Mouse (Mus musculus): ENCODE results near the gene Zcchc2. TPM values are rescaled to one million over a fixed set of nuclear protein-coding genes. Genes with fewer than 3 reads are reported as not detected.

Gene Zcchc2
- total and polyA plus RNA-seq, 3 experiments, result 6.8 to 12.6 (median 7.8) TPM

GRCm38 (mm10) chr1:106031908-106032307, 41.7 kb downstream of the Zcchc2 start (continued):
- TF ChIP-seq KAT2A (IDR thresholded peaks at IDR 0.05; ENCODE audit: insufficient replicate concordance, low read length), result no peak
- no peak for TF ChIP-seq TBP (conservative IDR thresholded peaks at IDR 0.05; ENCODE audit: low read depth, low read length)

GRCm38 (mm10) chr1:106034776-106035175, 44.6 kb downstream of the Zcchc2 start:
- TF ChIP-seq KAT2A (IDR thresholded peaks at IDR 0.05; ENCODE audit: insufficient replicate concordance, low read length) (no peak), BHLHE40 (IDR thresholded peaks at IDR 0.05; ENCODE audit: low read depth, low read length) (no peak), TCF12 (IDR thresholded peaks at IDR 0.05; ENCODE audit: low read depth, low read length) (no peak), ZC3H11A (IDR thresholded peaks at IDR 0.05; ENCODE audit: low read depth, low read length) (no peak), JUND (conservative IDR thresholded peaks at IDR 0.05; ENCODE audit: low read depth, low read length) (no peak), MXI1 (IDR thresholded peaks at IDR 0.05; ENCODE audit: low read depth, low read length) (no peak), USF2 (conservative IDR thresholded peaks at IDR 0.05; ENCODE audit: low read depth, low read length) (no peak), ELF1 (IDR thresholded peaks at IDR 0.05; ENCODE audit: low read depth, low read length) (no peak), HCFC1 (IDR thresholded peaks at IDR 0.05; ENCODE audit: low read depth, low read length) (no peak), CHD2 (IDR thresholded peaks at IDR 0.05; ENCODE audit: low read length) (no peak), IRF4 (IDR thresholded peaks at IDR 0.05; ENCODE audit: low read depth, low read length) (no peak), CHD1 (IDR thresholded peaks at IDR 0.05; ENCODE audit: low read depth, low read length) (no peak), MYC (IDR thresholded peaks at IDR 0.05; ENCODE audit: low read depth, low read length) (no peak)
- Histone ChIP-seq H3K27ac (ENCODE audit: insufficient read depth, low read depth) (no peak overlapping the region), H3K9ac (ENCODE audit: insufficient read depth, low read depth) (no peak overlapping the region), H3K9me3 (replicated peaks; ENCODE audit: low read length) (no peaks in the 10 kb centered on the region), H3K4me1 (ENCODE audit: control insufficient read depth in 1 of 2, insufficient read depth in 2 of 2) (peaks cover 15 to 56% of the 10 kb centered on the region in 2 experiments), H3K79me2 (replicated peaks; ENCODE audit: control insufficient read depth, extremely low read depth, insufficient read depth, poor library complexity, severe bottlenecking) (no peaks in the 10 kb centered on the region), H3K4me3 (replicated peaks in 1 of 3; ENCODE audit: low read depth in 2 of 3, low read length in 2 of 3, poor library complexity in 1 of 3) (no peak overlapping the region), H3K36me3 (replicated peaks in 1 of 2; ENCODE audit: control insufficient read depth in 1 of 2, insufficient read depth in 1 of 2, low read length in 1 of 2) (peaks cover 22 to 59% of the 10 kb centered on the region in 2 experiments), H3K4me2 (ENCODE audit: insufficient read depth, low read depth, poor library complexity, severe bottlenecking) (no peak overlapping the region), H3K27me3 (replicated peaks) (no peaks in the 10 kb centered on the region)
- no peak for DNase-seq (ENCODE audit: extremely low read depth)
- dilution Hi-C loops (cut with MboI; ENCODE audit: extremely low pct_ligation_motif_present, extremely low pct_unique_long_range_greater_than_20kb, low sequenced_read_pairs), result no loop called here
- in situ Hi-C loops (cut with MboI; ENCODE audit: low pct_ligation_motif_present, low pct_unique_long_range_greater_than_20kb, low sequenced_read_pairs), result loop anchor here (5.0 kb wide), 1 partner anchor 142 kb away; no protein-coding TSS in a partner anchor

- dilution Hi-C loops (cut with MboI; ENCODE audit: extremely low pct_ligation_motif_present, extremely low pct_unique_long_range_greater_than_20kb, low sequenced_read_pairs) (no loop called here), in situ Hi-C loops (cut with MboI; ENCODE audit: low pct_ligation_motif_present, low pct_unique_long_range_greater_than_20kb, low sequenced_read_pairs) (loop anchor here (5.0 kb wide), 1 partner anchor 145 kb away; no protein-coding TSS in a partner anchor)
- Histone ChIP-seq H3K36me3 (replicated peaks in 1 of 2; ENCODE audit: control insufficient read depth in 1 of 2, insufficient read depth in 1 of 2, low read length in 1 of 2) (peaks cover 7 to 37% of the 10 kb centered on the region in 2 experiments), H3K27ac (ENCODE audit: insufficient read depth, low read depth) (no peak overlapping the region), H3K4me1 (ENCODE audit: control insufficient read depth in 1 of 2, insufficient read depth in 2 of 2) (peaks cover 5 to 33% of the 10 kb centered on the region in 2 experiments), H3K4me2 (ENCODE audit: insufficient read depth, low read depth, poor library complexity, severe bottlenecking) (no peak overlapping the region), H3K9me3 (replicated peaks; ENCODE audit: low read length) (no peaks in the 10 kb centered on the region), H3K79me2 (replicated peaks; ENCODE audit: control insufficient read depth, extremely low read depth, insufficient read depth, poor library complexity, severe bottlenecking) (no peaks in the 10 kb centered on the region), H3K9ac (ENCODE audit: insufficient read depth, low read depth) (no peak overlapping the region), H3K4me3 (replicated peaks in 1 of 3; ENCODE audit: low read depth in 2 of 3, low read length in 2 of 3, poor library complexity in 1 of 3) (no peak overlapping the region), H3K27me3 (replicated peaks) (no peaks in the 10 kb centered on the region)
- TF ChIP-seq RAD21 (IDR thresholded peaks at IDR 0.05; ENCODE audit: low read depth, low read length) (peak; percentile 74), USF1 (IDR thresholded peaks at IDR 0.05; ENCODE audit: low read depth, low read length) (no peak), ZC3H11A (IDR thresholded peaks at IDR 0.05; ENCODE audit: low read depth, low read length) (peak; percentile 65), SMC3 (IDR thresholded peaks at IDR 0.05; ENCODE audit: low read depth, low read length) (peak; percentile 76), TCF12 (IDR thresholded peaks at IDR 0.05; ENCODE audit: low read depth, low read length) (no peak), CTCF (conservative IDR thresholded peaks at IDR 0.05 in 1 of 2, IDR thresholded peaks at IDR 0.05 in 1 of 2; ENCODE audit: low read depth in 2 of 2, low read length in 2 of 2) (peak; percentile 73 to 82)
- peak; percentile 55 for DNase-seq (ENCODE audit: extremely low read depth)
Observed at GRCm38 (mm10) chr1:106036861-106037599, 46.8 kb downstream of the Zcchc2 start.

All from CH12.LX (cell line).